Mouse (Mus musculus) midbrain, postnatal 0 days (tissue): Measurements from ENCODE around the gene Mup19. TPM values are rescaled to one million over a fixed set of nuclear protein-coding genes. Genes with fewer than 3 reads are reported as not detected.
"Not testable (repeated sequence)": the region's sequence is repeated elsewhere in the genome, so short reads cannot be mapped to it uniquely, and the experiment has no call there.

Source experiments
- ATAC-seq: fragments of 200-750 bp; cut with Nextera tagmentation; 2 replicates; pipeline ENCODE4 v1.8.0; 2017; ENCODE audit warnings: moderate number of reproducible peaks, mild to moderate bottlenecking, moderate TSS enrichment, moderate library complexity; ENCODE audit not compliant: low FRiP score
- DNase-seq: peaks from one replicate; pipeline ENCODE4 v3.0.0-alpha.2; 2015; ENCODE audit warnings: low spot score
- H3K27ac ChIP-seq: fragments of 300-500 bp; sonication (generic); 2 replicates; pipeline ENCODE4 v1.5.1; 2014; ENCODE audit warnings: low read depth, mild to moderate bottlenecking, low read length, mixed read lengths
- H3K27me3 ChIP-seq: fragments of 300-500 bp; sonication (generic); 2 replicates; pipeline ENCODE4 v1.6.1; 2014; ENCODE audit warnings: low read length, control low read depth, mixed read lengths; ENCODE audit not compliant: insufficient read depth
- H3K36me3 ChIP-seq: fragments of 300-500 bp; sonication (generic); 2 replicates; pipeline ENCODE4 v1.6.1; 2014; ENCODE audit warnings: low read length, control low read depth, mixed read lengths; ENCODE audit not compliant: insufficient read depth
- H3K4me1 ChIP-seq: fragments of 300-500 bp; sonication (generic); 2 replicates; pipeline ENCODE4 v1.6.1; 2014; ENCODE audit warnings: mild to moderate bottlenecking, control low read depth, antibody characterized with exemption, low read length, mixed read lengths; ENCODE audit not compliant: insufficient read depth
- H3K4me2 ChIP-seq: fragments of 300-500 bp; sonication (generic); 2 replicates; pipeline ENCODE4 v1.6.1; 2014; ENCODE audit warnings: low read depth, mild to moderate bottlenecking, low read length, mixed read lengths; ENCODE audit not compliant: poor library complexity, severe bottlenecking
- H3K4me3 ChIP-seq: fragments of 300-500 bp; sonication (generic); 2 replicates; pipeline ENCODE4 v1.5.1; 2014; ENCODE audit warnings: low read depth, mild to moderate bottlenecking, low read length, moderate library complexity
- H3K9ac ChIP-seq: fragments of 300-500 bp; sonication (generic); replicated peaks from 2 replicates; pipeline ENCODE4 v1.6.1; 2014; ENCODE audit warnings: mild to moderate bottlenecking, low read length, moderate library complexity, mixed read lengths; ENCODE audit not compliant: poor library complexity, severe bottlenecking
- H3K9me3 ChIP-seq: fragments of 300-500 bp; sonication (generic); 2 replicates; pipeline ENCODE4 v1.6.1; 2016; ENCODE audit warnings: low read length, control low read depth
- CTCF ChIP-seq: IDR thresholded peaks from 2 replicates; pipeline ENCODE4 v1.5.1; 2016; ENCODE audit warnings: antibody characterized with exemption, mild to moderate bottlenecking
- WGBS: fragments of 180-500 bp; shearing (Covaris S2); extraction: QIAGEN DNeasy Blood & Tissue Kit; methylation state at CpG from one replicate; pipeline ENCODE4 v1.1.7; 2014; 5-methylcytosine and 5-hydroxymethylcytosine counted together
- polyA plus RNA-seq: library from polyadenylated mRNA; unstranded; fragments of >200 nt; fragmentation: Nextera tagmentation; extraction: Ambion mirVana; gene quantifications from 2 replicates; pipeline ENCODE4 v1.2.1, GENCODE M21; 2015
- total RNA-seq: library from RNA; depleted of rRNA; stranded (reverse); fragments of >200 nt; gene quantifications from 2 replicates; pipeline ENCODE4 v1.2.3, GENCODE M21; 2014; rRNA removed

The Mup19 gene
- total and polyA plus RNA-seq, 2 experiments from 2014 or later = not detected

GRCm38 (mm10) chr4:61811193-61811592, 29.1 kb upstream of the Mup19 start:
- H3K9me3 ChIP-seq, H3K4me3 ChIP-seq, H3K4me2 ChIP-seq, H3K36me3 ChIP-seq, H3K27me3 ChIP-seq, H3K9ac ChIP-seq, H3K27ac ChIP-seq, H3K4me1 ChIP-seq, ATAC-seq: not testable (repeated sequence)
- WGBS = 18% methylated on average over 2 of the region's 2 CpGs
- peak; percentile 57 for DNase-seq
- TF ChIP-seq CTCF = peak; percentile 82

GRCm38 (mm10) chr4:61808926-61809325, 26.9 kb upstream of the Mup19 start:
- not testable (repeated sequence) for H3K4me3 ChIP-seq
- WGBS = 82% methylated on average over 3 of the region's 3 CpGs

GRCm38 (mm10) chr4:61789699-61790098, 7.6 kb upstream of the Mup19 start:
- H3K36me3 ChIP-seq, DNase-seq, H3K4me1 ChIP-seq, H3K9ac ChIP-seq, H3K4me2 ChIP-seq, ATAC-seq, H3K4me3 ChIP-seq, H3K27ac ChIP-seq, H3K9me3 ChIP-seq, H3K27me3 ChIP-seq: not testable (repeated sequence)
- 93% methylated on average over 1 of the region's 1 CpGs for WGBS

More at GRCm38 (mm10) chr4:61808926-61809325, 26.9 kb upstream of the Mup19 start:
- not testable (repeated sequence) for H3K36me3 ChIP-seq, H3K4me1 ChIP-seq, ATAC-seq, DNase-seq, H3K27me3 ChIP-seq, H3K9ac ChIP-seq, H3K4me2 ChIP-seq, H3K9me3 ChIP-seq, H3K27ac ChIP-seq

DNA sequence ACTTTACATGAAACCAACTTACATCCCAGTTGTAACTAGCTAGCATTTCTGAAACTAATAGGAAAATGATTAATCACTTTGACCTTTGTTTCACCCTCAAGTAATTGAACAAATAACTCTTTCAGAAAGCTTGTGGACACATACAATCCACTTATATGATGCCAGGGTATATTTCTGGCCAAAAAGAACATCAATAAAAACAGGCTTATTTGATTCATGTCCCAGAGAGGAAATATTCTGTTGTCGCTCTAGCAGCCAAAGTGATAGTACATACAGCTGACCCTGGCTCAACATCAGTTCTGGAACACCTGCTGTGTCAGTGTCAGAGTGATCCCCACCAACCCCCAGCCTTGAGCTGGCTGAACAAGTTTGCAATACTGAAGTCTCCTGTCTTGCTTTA, 2.2 kb upstream of the Mup19 start:
- ATAC-seq, H3K9ac ChIP-seq, H3K9me3 ChIP-seq, DNase-seq, H3K4me3 ChIP-seq, H3K4me1 ChIP-seq, H3K27me3 ChIP-seq, H3K36me3 ChIP-seq, H3K4me2 ChIP-seq, H3K27ac ChIP-seq: not testable (repeated sequence)
- 90% methylated on average over 1 of the region's 1 CpGs for WGBS

Other genes starting within 250 kb of the Mup19 start
- gene Mup17, start 186.4 kb downstream of the Mup19 start, total RNA-seq = not detected in 2 replicates
- gene Mup17, start 186.4 kb downstream of the Mup19 start, polyA plus RNA-seq = not detected in 2 replicates
- not detected in 2 replicates for gene Mup18, start 108.1 kb downstream of the Mup19 start, total RNA-seq
- not detected in 2 replicates for gene Mup18, start 108.1 kb downstream of the Mup19 start, polyA plus RNA-seq
- not detected in 2 replicates for gene Mup5, start 53.0 kb upstream of the Mup19 start, total RNA-seq
- not detected in 2 replicates for gene Mup5, start 53.0 kb upstream of the Mup19 start, polyA plus RNA-seq